Mouse (Mus musculus) forebrain, embryonic 15.5 days (tissue): ENCODE measurements around the gene Iscu. TPM values are rescaled to one million over a fixed set of nuclear protein-coding genes. Genes with fewer than 3 reads are reported as not detected.
"Not testable (repeated sequence)": the region's sequence is repeated elsewhere in the genome, so short reads cannot be mapped to it uniquely, and the experiment has no call there.

Experiments
- ATAC-seq: fragments of 200-750 bp; cut with Nextera tagmentation; replicated peaks from 2 replicates; pipeline ENCODE4 v1.8.0; 2017; ENCODE audit warnings: mild to moderate bottlenecking, moderate TSS enrichment, moderate library complexity
- H3K27ac ChIP-seq: fragments of 300-500 bp; sonication (generic); replicated peaks from 2 replicates; pipeline ENCODE4 v1.5.1; 2015; ENCODE audit warnings: mild to moderate bottlenecking, inconsistent platforms
- H3K27me3 ChIP-seq: fragments of 300-500 bp; sonication (generic); 2 replicates; pipeline ENCODE4 v1.6.1; 2015; ENCODE audit warnings: inconsistent platforms
- H3K36me3 ChIP-seq: fragments of 300-500 bp; sonication (generic); 2 replicates; pipeline ENCODE4 v1.6.1; 2015; ENCODE audit warnings: mild to moderate bottlenecking, inconsistent platforms
- H3K4me1 ChIP-seq: fragments of 300-500 bp; sonication (generic); 2 replicates; pipeline ENCODE4 v1.6.1; 2015; ENCODE audit warnings: inconsistent platforms
- H3K4me2 ChIP-seq: fragments of 300-500 bp; sonication (generic); replicated peaks from 2 replicates; pipeline ENCODE4 v1.6.1; 2015; ENCODE audit warnings: mild to moderate bottlenecking, inconsistent platforms
- H3K4me3 ChIP-seq: fragments of 300-500 bp; sonication (generic); 2 replicates; pipeline ENCODE4 v1.5.1; 2015; ENCODE audit warnings: mild to moderate bottlenecking, inconsistent platforms
- H3K9ac ChIP-seq: fragments of 300-500 bp; sonication (generic); replicated peaks from 2 replicates; pipeline ENCODE4 v1.6.1; 2015; ENCODE audit warnings: mild to moderate bottlenecking, inconsistent platforms
- H3K9me3 ChIP-seq: fragments of 300-500 bp; sonication (generic); 2 replicates; pipeline ENCODE4 v1.6.1; 2016; ENCODE audit warnings: inconsistent platforms
- WGBS: fragments of 180-500 bp; shearing (Covaris S2); methylation state at CpG from one replicate; pipeline ENCODE4 v1.1.7; 2015; ENCODE audit warnings: mixed read lengths; 5-methylcytosine and 5-hydroxymethylcytosine counted together
- polyA plus RNA-seq: library from polyadenylated mRNA; unstranded; fragments of >200 nt; fragmentation: Nextera tagmentation; extraction: Ambion mirVana; gene quantifications from 2 replicates; pipeline ENCODE4 v1.2.1, GENCODE M21; 2015

The Iscu gene
- polyA plus RNA-seq, 1 experiment from 2014 or later: 94.1 TPM

DNA sequence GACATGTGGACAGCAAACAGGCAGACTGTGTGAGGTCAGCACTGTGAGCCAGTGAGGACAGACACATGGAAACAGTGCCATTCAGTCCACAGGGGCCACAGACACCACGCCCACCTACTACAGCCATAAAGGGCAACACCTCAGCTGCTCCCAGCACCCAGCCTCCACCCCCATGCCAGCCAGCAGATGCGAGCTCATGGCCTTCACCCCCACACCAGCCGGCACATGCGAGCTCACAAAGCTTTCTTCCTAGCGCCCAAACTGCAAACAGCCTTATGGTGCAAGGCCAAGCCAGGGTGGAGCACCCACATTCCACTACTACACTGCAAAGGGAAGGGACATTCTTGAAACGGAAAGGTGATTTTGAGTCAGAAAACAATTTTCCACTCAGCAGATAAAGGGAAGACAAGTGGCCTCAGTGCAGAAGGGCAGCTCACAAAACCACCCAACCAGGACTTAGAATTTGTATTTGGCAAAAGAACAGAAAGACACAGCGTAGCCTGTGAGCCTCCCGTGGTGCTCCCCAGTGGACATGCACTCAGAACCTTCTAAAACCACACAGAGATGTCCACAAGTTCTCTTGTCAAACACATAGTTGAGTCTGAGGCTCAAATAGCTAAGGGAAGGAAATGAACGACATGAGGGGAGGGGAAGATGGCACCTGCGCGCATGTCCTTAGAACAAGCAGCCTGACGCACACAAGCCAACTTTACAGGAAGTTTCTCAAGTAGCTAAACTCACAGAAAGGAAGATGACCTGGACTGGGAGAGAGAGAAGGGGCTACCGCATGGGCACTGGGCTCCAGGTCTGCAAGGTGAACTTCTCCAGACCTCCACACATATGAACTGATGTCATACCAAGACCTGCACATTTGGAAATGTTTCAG lies 6.7 kb upstream of the Iscu start:
- Histone ChIP-seq H3K27ac (no peak overlapping the region), H3K4me2 (no peak overlapping the region), H3K36me3 (peaks cover 33% of the 10 kb centered on the region), H3K9ac (no peak overlapping the region), H3K4me1 (peaks cover 21% of the 10 kb centered on the region), H3K4me3 (no peak overlapping the region), H3K9me3 (no peaks in the 10 kb centered on the region), H3K27me3 (no peaks in the 10 kb centered on the region)
- 92% methylated on average over 13 of the region's 13 CpGs for WGBS
- ATAC-seq: no peak

DNA sequence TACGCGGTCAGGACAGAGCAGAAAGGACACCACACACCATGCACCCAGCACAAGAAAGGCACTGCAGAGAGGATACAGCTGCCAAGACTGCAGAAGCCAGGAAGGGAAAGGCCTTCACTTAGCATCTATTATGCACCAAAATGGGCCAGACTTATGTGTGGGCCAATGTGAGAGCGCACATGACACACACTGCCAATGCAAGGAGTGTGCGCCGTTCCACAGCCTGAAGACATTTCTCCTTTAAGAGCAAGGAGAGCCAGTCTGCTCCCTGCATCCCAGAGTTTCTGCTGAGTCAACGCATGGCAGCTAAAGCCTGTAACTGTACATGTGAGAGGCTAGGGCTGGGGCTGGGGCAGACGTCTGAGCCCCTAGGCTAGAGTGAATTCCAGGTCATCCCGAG lies 3.7 kb upstream of the Iscu start:
- H3K36me3 ChIP-seq: peaks cover 7% of the 10 kb centered on the region; the same call in 1 of the 2 replicates
- H3K4me1 ChIP-seq: peaks cover 31% of the 10 kb centered on the region
- whole genome bisulfite sequencing: 94% methylated on average over 8 of the region's 8 CpGs
- H3K4me3 ChIP-seq: no peak overlapping the region
- no peaks in the 10 kb centered on the region for H3K27me3 ChIP-seq
- H3K27ac ChIP-seq: no peak overlapping the region
- no peaks in the 10 kb centered on the region for H3K9me3 ChIP-seq
- no peak overlapping the region for H3K9ac ChIP-seq
- no peak for ATAC-seq
- no peak overlapping the region for H3K4me2 ChIP-seq

DNA sequence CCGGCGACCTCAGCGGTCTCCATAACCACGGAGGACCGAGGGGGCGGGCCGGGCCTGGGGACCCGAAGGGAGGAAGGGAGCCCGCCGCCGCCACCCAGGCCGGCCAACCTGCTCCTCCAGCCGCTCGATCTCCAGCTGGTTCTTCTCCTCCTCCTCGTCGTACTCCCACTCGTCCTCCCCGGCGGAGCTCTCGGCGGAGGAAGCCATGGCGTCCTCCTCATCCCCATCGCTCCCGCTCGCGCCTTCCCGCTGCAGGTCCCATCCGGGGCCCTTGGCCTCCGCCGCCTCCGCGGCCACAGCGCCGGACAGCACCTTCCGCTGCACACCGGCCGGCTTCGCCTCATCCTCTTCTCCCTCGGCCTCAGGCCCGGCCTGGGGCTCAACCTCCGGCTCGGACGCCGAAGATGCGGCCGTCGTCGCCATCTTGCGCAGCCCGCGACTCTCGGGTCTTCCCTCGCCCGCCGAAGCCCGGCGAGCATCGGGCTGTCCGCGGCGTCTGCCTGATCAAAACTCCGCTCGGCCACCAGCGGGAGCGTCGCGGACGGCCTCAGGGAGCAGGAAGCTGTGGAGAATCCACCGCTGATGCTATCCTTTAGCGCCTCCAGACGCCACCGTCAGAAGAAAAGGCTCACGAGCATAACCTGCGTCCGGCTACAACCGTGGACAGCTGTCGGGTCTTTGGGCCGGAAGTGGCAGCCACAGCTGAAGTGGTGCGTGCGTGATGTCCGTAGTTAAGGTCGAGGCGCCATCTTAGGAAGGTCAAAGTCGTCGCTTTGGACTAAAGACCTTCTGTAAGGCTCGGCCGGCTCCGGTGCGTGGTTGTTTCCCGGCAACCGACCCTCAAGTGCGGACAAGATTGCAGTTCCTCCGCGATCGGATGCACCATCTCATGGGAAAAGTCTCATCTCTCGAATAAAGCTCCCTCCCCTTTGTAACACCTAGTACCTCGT lies 1.1 kb upstream of the Iscu start:
- Histone ChIP-seq H3K36me3 (peaks cover 28% of the 10 kb centered on the region), H3K9ac (peak overlapping the region; percentile 91)
- under 1% methylated on average over 95 of the region's 97 CpGs for WGBS

DNA sequence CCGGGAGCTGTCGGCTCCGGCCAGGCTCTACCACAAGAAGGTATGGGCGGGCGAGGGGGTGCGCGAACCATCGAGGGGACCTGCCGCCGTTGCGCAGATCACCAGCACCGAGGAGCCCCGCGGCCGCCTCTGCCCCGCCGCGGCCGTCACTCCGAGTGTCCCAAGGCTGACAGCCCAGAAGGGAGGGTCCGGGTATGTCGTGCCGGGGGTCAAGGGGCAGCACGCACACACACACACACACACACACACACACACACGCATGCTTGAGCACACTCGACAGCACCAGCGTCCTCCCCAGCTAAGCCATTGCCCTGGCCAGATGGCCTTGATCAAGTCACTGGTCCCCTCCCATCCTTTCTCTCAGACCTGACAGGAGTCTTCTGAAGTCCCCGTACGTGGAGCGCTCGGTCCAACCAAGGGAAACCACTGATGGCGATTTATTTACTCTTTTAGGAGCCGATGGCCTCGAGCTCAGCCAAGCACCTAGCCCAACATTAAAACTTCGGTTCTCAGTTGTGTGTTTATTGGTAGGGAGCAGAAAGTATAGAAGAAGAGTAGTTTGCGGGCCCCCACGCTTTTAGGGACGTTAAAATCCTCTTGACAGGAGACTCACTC lies 464 bp downstream of the Iscu start:
- H3K4me2 ChIP-seq: peak overlapping the region; percentile 97
- peak overlapping the region; percentile 84 for H3K4me3 ChIP-seq
- H3K27ac ChIP-seq: peak overlapping the region; percentile 99
- 2% methylated on average over 38 of the region's 38 CpGs for WGBS
- peak overlapping the region; percentile 91 for H3K9ac ChIP-seq
- no peak; the same call in 1 of the 2 replicates for ATAC-seq
- peaks cover 33% of the 10 kb centered on the region for H3K4me1 ChIP-seq
- H3K27me3 ChIP-seq: no peaks in the 10 kb centered on the region
- H3K9me3 ChIP-seq: no peaks in the 10 kb centered on the region
- H3K36me3 ChIP-seq: peaks cover 35% of the 10 kb centered on the region

More for the DNA sequence above, 1.1 kb upstream of the Iscu start:
- Histone ChIP-seq H3K27me3 (no peaks in the 10 kb centered on the region), H3K9me3 (no peaks in the 10 kb centered on the region), H3K4me3 (peak overlapping the region; percentile 84), H3K27ac (peak overlapping the region; percentile 99), H3K4me2 (peak overlapping the region; percentile 97), H3K4me1 (peaks cover 33% of the 10 kb centered on the region)
- peak; percentile 79 for ATAC-seq

DNA sequence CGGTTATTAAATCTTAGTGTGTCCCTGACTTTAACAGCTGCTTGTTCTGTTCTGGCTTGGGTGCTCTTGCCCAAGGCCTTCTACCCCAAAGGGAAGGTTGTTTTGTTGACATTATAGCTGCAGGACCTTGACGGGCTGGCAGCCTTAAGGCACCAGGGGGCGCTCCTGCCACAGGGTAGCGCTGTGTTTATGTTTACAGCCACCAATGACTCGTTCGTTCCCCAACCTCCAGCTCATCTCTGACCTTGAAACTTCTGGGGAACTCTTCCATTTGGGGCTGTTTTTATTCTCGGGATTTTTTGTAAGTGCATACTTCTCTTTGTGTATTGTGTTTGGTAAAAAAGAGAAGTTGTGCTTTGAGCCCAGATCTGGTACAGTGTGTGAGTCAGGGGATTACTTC lies 1.1 kb downstream of the Iscu start:
- Histone ChIP-seq H3K36me3 (peaks cover 38% of the 10 kb centered on the region), H3K9me3 (no peaks in the 10 kb centered on the region), H3K9ac (0 out of 2 replicates have a peak overlapping the region, but pooled peaks have one; percentile 91), H3K4me1 (peaks cover 33% of the 10 kb centered on the region), H3K4me2 (peak overlapping the region; percentile 97), H3K4me3 (peak overlapping the region; percentile 84), H3K27me3 (no peaks in the 10 kb centered on the region), H3K27ac (no peak overlapping the region)
- WGBS: 1% methylated on average over 7 of the region's 7 CpGs
- ATAC-seq: no peak

DNA sequence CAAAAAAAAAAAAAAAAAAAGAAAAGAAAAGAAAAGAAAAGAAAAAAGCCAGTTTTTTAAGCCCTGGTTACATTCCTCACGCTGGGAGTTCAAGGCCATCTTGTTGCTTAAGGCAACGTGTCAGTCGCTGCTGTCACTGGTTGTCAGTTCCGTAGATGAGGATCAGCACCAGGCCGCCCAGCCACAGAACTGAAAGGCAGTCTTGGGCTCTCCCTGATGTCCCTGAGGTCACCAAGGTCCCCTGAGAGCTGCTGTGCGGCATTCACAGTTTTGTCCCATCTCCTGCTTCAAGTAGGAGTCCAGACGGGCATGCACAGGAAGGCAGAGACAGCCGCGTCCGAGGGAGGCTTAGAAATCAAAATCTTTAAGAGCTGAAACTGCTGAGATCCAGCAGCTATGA lies 3.0 kb downstream of the Iscu start:
- Histone ChIP-seq H3K9ac (no peak overlapping the region), H3K27ac (no peak overlapping the region), H3K4me3 (no peak overlapping the region), H3K36me3 (peaks cover 39% of the 10 kb centered on the region), H3K4me2 (no peak overlapping the region), H3K27me3 (no peaks in the 10 kb centered on the region), H3K9me3 (no peaks in the 10 kb centered on the region), H3K4me1 (peaks cover 13% of the 10 kb centered on the region)
- ATAC-seq: no peak
- 92% methylated on average over 10 of the region's 10 CpGs for WGBS

DNA sequence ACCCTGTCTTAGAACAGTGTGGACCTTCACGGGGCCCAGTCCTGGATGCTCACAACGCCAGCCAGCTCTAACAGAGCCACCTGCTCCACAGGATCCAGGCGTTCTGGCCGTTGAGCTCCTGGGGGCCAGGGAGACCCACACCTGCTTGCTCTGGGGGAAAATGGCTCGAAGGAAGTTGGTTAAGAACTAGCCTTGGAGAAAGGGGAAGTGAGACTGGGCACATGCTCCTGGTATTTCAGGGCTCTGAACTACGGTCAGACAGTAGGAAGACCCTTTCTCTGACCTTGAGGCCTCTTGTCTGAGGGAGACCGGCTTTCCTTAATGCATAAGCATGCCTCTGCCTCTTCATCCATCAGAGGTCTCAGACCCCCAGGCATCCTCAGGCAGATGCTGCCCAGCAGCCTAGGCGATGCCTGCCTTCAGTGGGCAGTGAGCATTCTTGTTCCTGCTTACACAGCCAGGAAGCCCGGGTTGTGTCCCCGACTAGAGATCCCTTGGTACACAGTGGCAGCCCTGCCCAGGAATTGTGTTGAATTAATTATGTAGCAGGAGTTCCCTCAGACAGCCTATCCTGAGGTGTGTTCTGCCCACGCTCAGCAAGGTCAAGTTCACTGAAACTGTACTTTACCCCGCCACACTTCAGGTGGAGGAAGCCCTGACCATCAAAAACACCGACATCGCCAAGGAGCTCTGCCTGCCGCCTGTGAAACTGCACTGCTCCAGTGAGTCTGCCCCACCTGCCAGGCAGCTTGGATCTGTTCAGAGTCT lies 3.8 kb downstream of the Iscu start:
- Histone ChIP-seq H3K4me2 (no peak overlapping the region), H3K27me3 (no peaks in the 10 kb centered on the region), H3K4me3 (no peak overlapping the region), H3K9ac (no peak overlapping the region), H3K27ac (no peak overlapping the region), H3K36me3 (peaks cover 39% of the 10 kb centered on the region), H3K4me1 (peaks cover 12% of the 10 kb centered on the region), H3K9me3 (no peaks in the 10 kb centered on the region)
- ATAC-seq: no peak
- 93% methylated on average over 15 of the region's 15 CpGs for WGBS

DNA sequence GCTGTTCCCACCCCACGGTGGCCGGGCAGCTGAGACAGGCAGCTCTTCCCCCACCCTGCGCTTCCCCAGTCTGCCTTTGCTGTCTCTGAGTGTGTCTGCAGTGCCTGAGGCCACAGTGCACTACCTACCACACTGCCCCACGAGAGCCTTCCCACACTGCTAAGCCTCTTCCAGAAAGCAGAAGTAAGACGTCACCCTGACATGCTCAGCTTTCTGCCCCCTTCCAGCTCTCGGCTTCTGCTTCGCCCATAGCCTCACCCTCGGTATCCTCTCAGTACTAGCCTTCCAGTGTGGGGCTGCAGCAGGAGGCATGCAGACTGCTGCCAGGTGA lies 4.3 kb downstream of the Iscu start:
- ATAC-seq: no peak
- H3K36me3 ChIP-seq: peaks cover 39% of the 10 kb centered on the region
- H3K27ac ChIP-seq: no peak overlapping the region
- 92% methylated on average over 8 of the region's 8 CpGs for WGBS
- H3K27me3 ChIP-seq: no peaks in the 10 kb centered on the region
- no peak overlapping the region for H3K4me2 ChIP-seq
- no peak overlapping the region for H3K9ac ChIP-seq
- H3K4me1 ChIP-seq: peaks cover 12% of the 10 kb centered on the region
- H3K4me3 ChIP-seq: no peak overlapping the region
- H3K9me3 ChIP-seq: no peaks in the 10 kb centered on the region

DNA sequence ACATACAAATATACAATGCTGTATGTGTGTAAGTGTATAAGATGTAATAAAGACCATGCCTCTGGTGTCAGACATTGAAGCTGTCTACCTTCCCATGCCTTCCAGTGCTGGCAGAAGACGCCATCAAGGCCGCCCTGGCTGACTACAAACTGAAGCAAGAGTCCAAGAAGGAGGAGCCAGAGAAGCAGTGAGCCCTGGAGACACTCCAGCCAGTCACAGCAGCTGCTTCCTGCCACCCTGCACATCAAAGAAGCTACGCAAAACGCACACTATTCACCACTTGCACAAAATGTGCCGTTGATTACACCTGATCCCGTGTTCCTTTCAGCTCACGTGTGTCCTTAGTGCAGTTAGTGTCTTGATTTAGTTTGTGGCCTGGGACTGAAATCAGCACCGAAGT lies 5.2 kb downstream of the Iscu start:
- not testable (repeated sequence) for ATAC-seq, H3K9me3 ChIP-seq, H3K4me2 ChIP-seq, H3K27me3 ChIP-seq, H3K27ac ChIP-seq, H3K9ac ChIP-seq, H3K4me3 ChIP-seq
- peaks cover 39% of the 10 kb centered on the region for H3K36me3 ChIP-seq
- WGBS: 93% methylated on average over 8 of the region's 8 CpGs
- peaks cover 12% of the 10 kb centered on the region for H3K4me1 ChIP-seq

DNA sequence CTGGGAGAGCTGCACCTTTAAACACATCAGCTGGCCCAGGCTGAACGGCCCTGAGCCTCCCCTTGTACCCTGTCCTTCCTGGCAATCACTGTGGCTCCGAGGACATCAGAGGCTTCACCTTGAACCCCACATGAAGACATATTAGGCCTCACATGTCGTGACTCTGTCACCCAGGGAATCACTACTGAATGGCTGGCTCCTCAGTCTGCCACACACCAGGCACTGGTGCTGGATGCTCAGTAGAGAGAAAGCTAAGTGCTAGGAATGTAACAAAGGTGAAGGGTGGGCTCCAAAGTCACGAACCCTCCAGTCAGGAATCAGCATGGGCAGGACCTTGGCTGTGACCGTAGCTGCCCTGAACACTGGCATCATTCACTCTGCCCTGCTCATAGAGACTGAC lies 7.0 kb downstream of the Iscu start:
- no peak overlapping the region for H3K4me2 ChIP-seq
- peaks cover 35% of the 10 kb centered on the region for H3K36me3 ChIP-seq
- no peak overlapping the region for H3K9ac ChIP-seq
- ATAC-seq: no peak
- no peak overlapping the region for H3K4me3 ChIP-seq
- H3K9me3 ChIP-seq: no peaks in the 10 kb centered on the region
- H3K27ac ChIP-seq: no peak overlapping the region
- peaks cover 10% of the 10 kb centered on the region; the same call in 1 of the 2 replicates for H3K27me3 ChIP-seq
- 83% methylated on average over 5 of the region's 5 CpGs for WGBS
- H3K4me1 ChIP-seq: no peaks in the 10 kb centered on the region

DNA sequence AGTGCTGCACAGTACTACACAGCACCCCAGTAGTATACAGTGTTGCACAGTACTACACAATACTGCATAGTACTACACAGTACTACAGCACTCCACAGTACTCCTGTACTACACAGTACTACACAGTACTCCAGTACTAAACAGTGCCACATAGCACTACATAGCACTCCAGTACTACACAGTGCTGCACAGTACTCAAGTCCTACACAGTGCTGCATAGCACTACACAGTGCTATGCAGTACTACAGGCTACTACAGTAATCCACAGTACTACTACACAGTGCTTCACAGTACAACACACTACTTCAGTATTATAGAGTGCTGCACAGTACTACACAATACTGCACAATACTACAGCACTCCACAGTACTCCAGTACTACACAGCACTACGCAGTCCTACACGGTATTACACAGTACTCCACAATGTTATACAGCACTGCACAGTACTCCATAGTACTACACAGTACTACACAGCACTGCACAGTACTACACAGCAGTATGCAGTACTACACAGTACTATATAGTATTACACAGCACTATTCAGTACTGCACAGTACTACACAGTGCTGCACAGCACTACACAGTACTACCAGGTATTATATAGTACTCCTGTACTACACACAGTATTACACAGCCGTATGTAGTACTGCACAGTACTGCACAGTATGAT lies 7.7 kb downstream of the Iscu start:
- Histone ChIP-seq H3K4me1 (no peaks in the 10 kb centered on the region), H3K9me3 (no peaks in the 10 kb centered on the region), H3K27me3 (peaks cover 10% of the 10 kb centered on the region; the same call in 1 of the 2 replicates), H3K4me2 (no peak overlapping the region), H3K27ac (no peak overlapping the region), H3K9ac (no peak overlapping the region), H3K4me3 (no peak overlapping the region), H3K36me3 (peaks cover 28% of the 10 kb centered on the region)
- 97% methylated on average over 3 of the region's 3 CpGs for WGBS
- ATAC-seq: 0 out of 2 replicates have a peak, but pooled peaks have one; percentile 38
